Mouse (Mus musculus): Measurements from ENCODE around the gene Lats2. TPM values are rescaled to one million over a fixed set of nuclear protein-coding genes. Genes with fewer than 3 reads are reported as not detected.
A peak's percentile ranks its signal among the peaks of the same experiment; 100 is the strongest.

The Lats2 gene
- polyA plus RNA-seq, 1 experiment from 2014 or later: 8.0 TPM

GRCm38 (mm10) chr14:57707100-57707893 is 50.9 kb downstream of the Lats2 start:
- no peak overlapping the region for H3K4me3 ChIP-seq
- no peaks in the 10 kb centered on the region for H3K36me3 ChIP-seq
- WGBS: 21% methylated on average over 18 of the region's 18 CpGs
- ATAC-seq (replicated peaks): peak; percentile 42; the same call in 1 of the 2 replicates
- H3K4me2 ChIP-seq (replicated peaks): no peak overlapping the region
- H3K4me1 ChIP-seq: peaks cover 18% of the 10 kb centered on the region
- no peak overlapping the region; the same call in 1 of the 2 replicates for H3K9ac ChIP-seq (replicated peaks)
- H3K9me3 ChIP-seq: no peaks in the 10 kb centered on the region
- no peaks in the 10 kb centered on the region for H3K27me3 ChIP-seq
- peak overlapping the region; percentile 60 for H3K27ac ChIP-seq (replicated peaks)

DNA sequence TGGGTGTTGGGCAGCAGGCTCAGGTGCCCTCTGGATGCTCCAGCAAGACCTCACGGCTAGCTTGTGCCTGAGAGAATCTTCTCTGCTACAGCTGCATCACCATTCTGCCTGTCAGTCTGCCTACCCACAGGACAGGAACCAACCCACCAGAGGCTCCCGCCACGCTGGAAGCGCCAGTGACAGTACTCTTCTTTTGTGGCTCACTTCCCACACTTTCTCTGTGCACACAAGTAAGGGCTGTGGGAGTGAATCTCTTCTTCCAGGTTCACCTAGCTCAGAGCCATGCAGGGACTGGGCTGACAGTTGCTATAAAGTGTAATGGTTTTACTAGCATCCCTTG is 51.5 kb downstream of the Lats2 start:
- Histone ChIP-seq H3K4me3 (no peak overlapping the region), H3K27me3 (no peaks in the 10 kb centered on the region), H3K4me2 (replicated peaks) (no peak overlapping the region), H3K36me3 (no peaks in the 10 kb centered on the region), H3K27ac (replicated peaks) (peak overlapping the region; percentile 60; the same call in 1 of the 2 replicates), H3K9ac (replicated peaks) (no peak overlapping the region), H3K9me3 (no peaks in the 10 kb centered on the region), H3K4me1 (peaks cover 21% of the 10 kb centered on the region)
- 73% methylated on average over 4 of the region's 4 CpGs for WGBS
- peak; percentile 23; the same call in 1 of the 2 replicates for ATAC-seq (replicated peaks)

GRCm38 (mm10) chr14:57705759-57706158 is 52.4 kb downstream of the Lats2 start:
- no peak for ATAC-seq (replicated peaks)
- peaks cover 21% of the 10 kb centered on the region for H3K4me1 ChIP-seq
- H3K9ac ChIP-seq (replicated peaks): no peak overlapping the region
- no peak overlapping the region for H3K4me3 ChIP-seq
- no peak overlapping the region for H3K27ac ChIP-seq (replicated peaks)
- no peaks in the 10 kb centered on the region for H3K9me3 ChIP-seq
- H3K27me3 ChIP-seq: no peaks in the 10 kb centered on the region
- no peaks in the 10 kb centered on the region for H3K36me3 ChIP-seq
- H3K4me2 ChIP-seq (replicated peaks): no peak overlapping the region
- WGBS: 94% methylated on average over 4 of the region's 4 CpGs

GRCm38 (mm10) chr14:57705075-57705474 is 53.1 kb downstream of the Lats2 start:
- Histone ChIP-seq H3K4me3 (no peak overlapping the region), H3K9ac (replicated peaks) (no peak overlapping the region), H3K36me3 (no peaks in the 10 kb centered on the region), H3K27me3 (no peaks in the 10 kb centered on the region), H3K9me3 (no peaks in the 10 kb centered on the region), H3K27ac (replicated peaks) (no peak overlapping the region), H3K4me1 (peaks cover 21% of the 10 kb centered on the region), H3K4me2 (replicated peaks) (no peak overlapping the region)
- WGBS: 86% methylated on average over 4 of the region's 4 CpGs
- no peak for ATAC-seq (replicated peaks)

- Histone ChIP-seq H3K9me3 (no peaks in the 10 kb centered on the region), H3K4me1 (peaks cover 7% of the 10 kb centered on the region; the same call in 1 of the 2 replicates), H3K4me2 (replicated peaks) (no peak overlapping the region), H3K27ac (replicated peaks) (peak overlapping the region; percentile 58), H3K4me3 (no peak overlapping the region), H3K9ac (replicated peaks) (no peak overlapping the region), H3K27me3 (no peaks in the 10 kb centered on the region), H3K36me3 (peaks cover 4% of the 10 kb centered on the region; the same call in 1 of the 2 replicates)
- ATAC-seq (replicated peaks): peak; percentile 64
- WGBS: 32% methylated on average over 12 of the region's 12 CpGs
Observed at GRCm38 (mm10) chr14:57701915-57702477, 56.2 kb downstream of the Lats2 start.

- Histone ChIP-seq H3K4me1 (0 out of 2 replicates have a peak, but pooled peaks cover 3% of the 10 kb centered on the region), H3K4me3 (no peak overlapping the region), H3K9ac (replicated peaks) (no peak overlapping the region), H3K4me2 (replicated peaks) (no peak overlapping the region), H3K36me3 (peaks cover 12% of the 10 kb centered on the region; the same call in 1 of the 2 replicates), H3K9me3 (no peaks in the 10 kb centered on the region), H3K27me3 (no peaks in the 10 kb centered on the region), H3K27ac (replicated peaks) (no peak overlapping the region)
- ATAC-seq (replicated peaks): no peak
- 96% methylated on average over 33 of the region's 33 CpGs for WGBS
Observed at GRCm38 (mm10) chr14:57699461-57699970, 58.7 kb downstream of the Lats2 start.

DNA sequence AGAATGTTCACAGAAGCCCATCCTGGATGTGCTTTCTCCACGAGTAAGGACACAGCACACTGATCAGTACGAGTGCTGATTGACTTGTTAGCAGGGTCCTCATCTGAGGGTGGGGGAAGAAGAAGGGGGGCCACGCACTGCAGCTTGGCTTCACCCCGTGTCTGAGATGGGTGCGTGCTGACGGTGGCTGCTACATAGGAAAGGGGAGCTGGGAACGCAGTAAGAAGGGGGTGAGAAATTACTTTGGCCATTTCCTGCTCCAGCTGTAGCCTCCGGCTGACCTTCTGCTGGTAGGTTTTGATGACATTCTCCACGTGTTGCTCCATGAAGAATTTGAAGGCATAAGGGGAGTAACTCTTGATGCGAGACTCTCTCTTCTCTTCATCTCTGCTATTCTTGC is 59.2 kb downstream of the Lats2 start:
- no peak for ATAC-seq (replicated peaks)
- 92% methylated on average over 10 of the region's 10 CpGs for WGBS

DNA sequence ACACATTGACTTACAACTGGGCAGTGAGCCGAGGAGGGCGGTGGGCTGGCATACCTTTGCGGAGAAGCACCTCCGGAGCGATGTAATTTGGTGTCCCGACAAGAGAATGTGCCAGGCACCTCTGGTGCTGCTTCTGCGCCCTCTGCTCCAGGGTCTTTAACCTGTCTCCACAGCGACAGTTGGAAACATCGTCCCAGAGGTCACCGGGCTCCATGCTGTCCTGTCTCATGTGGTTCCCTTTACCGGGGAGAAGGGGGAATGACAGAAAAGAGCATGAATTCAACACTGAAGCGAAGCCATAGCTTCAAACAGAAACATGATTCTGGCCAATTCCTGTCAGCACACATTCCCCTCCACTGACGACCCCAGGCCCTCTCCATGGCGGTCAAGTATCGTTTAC is 62.1 kb downstream of the Lats2 start:
- Histone ChIP-seq H3K9me3 (no peaks in the 10 kb centered on the region), H3K27ac (replicated peaks) (no peak overlapping the region), H3K4me2 (replicated peaks) (no peak overlapping the region), H3K36me3 (peaks cover 17% of the 10 kb centered on the region; the same call in 1 of the 2 replicates), H3K27me3 (no peaks in the 10 kb centered on the region), H3K4me1 (no peaks in the 10 kb centered on the region), H3K4me3 (no peak overlapping the region), H3K9ac (replicated peaks) (no peak overlapping the region)
- WGBS: 91% methylated on average over 15 of the region's 15 CpGs
- no peak for ATAC-seq (replicated peaks)

More for the DNA sequence above, 59.2 kb downstream of the Lats2 start:
- Histone ChIP-seq H3K27me3 (no peaks in the 10 kb centered on the region), H3K4me2 (replicated peaks) (no peak overlapping the region), H3K4me3 (no peak overlapping the region), H3K9me3 (no peaks in the 10 kb centered on the region), H3K36me3 (peaks cover 14% of the 10 kb centered on the region; the same call in 1 of the 2 replicates), H3K9ac (replicated peaks) (no peak overlapping the region), H3K27ac (replicated peaks) (no peak overlapping the region), H3K4me1 (0 out of 2 replicates have a peak, but pooled peaks cover 3% of the 10 kb centered on the region)

DNA sequence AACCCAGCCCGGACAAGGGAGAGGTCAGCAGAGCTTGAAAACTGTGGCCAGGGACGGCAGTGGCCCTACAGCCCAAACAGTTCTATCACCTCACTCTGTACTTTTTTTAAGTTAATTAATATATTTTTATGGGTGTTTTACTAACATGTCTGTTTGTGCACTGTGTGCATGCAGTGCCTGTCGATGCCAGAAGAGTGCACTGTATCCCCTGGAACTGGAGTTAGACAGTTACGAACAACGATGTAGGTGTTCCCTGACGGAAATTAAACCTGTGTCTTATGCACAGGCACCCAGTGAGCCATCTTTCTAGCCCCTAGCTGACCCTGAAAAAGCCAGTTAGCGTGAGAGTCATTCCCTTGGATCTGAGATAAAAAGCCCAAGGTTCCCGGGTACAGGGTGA is 62.6 kb downstream of the Lats2 start:
- Histone ChIP-seq H3K4me1 (no peaks in the 10 kb centered on the region), H3K4me3 (no peak overlapping the region), H3K27ac (replicated peaks) (no peak overlapping the region), H3K27me3 (no peaks in the 10 kb centered on the region), H3K9me3 (no peaks in the 10 kb centered on the region), H3K36me3 (peaks cover 17% of the 10 kb centered on the region; the same call in 1 of the 2 replicates), H3K4me2 (replicated peaks) (no peak overlapping the region), H3K9ac (replicated peaks) (no peak overlapping the region)
- 86% methylated on average over 8 of the region's 8 CpGs for WGBS
- no peak for ATAC-seq (replicated peaks)

DNA sequence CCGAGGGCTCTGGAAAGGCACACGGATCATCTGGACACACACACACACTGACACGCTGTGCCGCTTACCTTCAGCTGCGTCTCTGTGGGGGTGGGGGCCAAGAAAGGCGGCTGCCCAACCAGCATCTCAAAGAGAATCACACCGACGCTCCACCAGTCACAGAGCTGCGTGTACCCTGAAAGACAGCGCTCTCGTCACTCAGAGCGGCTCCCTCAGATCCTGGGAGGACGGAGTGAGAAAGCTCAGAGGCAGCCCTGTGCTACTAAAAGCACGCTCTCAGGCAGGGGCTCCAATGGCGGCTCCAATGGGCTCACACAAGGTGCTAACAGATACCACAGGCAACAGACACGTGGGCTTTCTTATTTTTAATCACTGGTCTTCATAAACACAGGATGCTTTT is 63.9 kb downstream of the Lats2 start:
- 85% methylated on average over 16 of the region's 16 CpGs for WGBS
- H3K27me3 ChIP-seq: no peaks in the 10 kb centered on the region
- ATAC-seq (replicated peaks): no peak
- H3K9ac ChIP-seq (replicated peaks): no peak overlapping the region
- no peaks in the 10 kb centered on the region for H3K4me1 ChIP-seq
- no peaks in the 10 kb centered on the region for H3K9me3 ChIP-seq
- no peak overlapping the region for H3K4me3 ChIP-seq
- H3K36me3 ChIP-seq: peaks cover 14% of the 10 kb centered on the region; the same call in 1 of the 2 replicates
- no peak overlapping the region for H3K4me2 ChIP-seq (replicated peaks)
- no peak overlapping the region for H3K27ac ChIP-seq (replicated peaks)

GRCm38 (mm10) chr14:57692517-57693130 is 65.6 kb downstream of the Lats2 start:
- H3K27ac ChIP-seq (replicated peaks): no peak overlapping the region
- H3K9me3 ChIP-seq: no peaks in the 10 kb centered on the region
- H3K4me1 ChIP-seq: no peaks in the 10 kb centered on the region
- no peak overlapping the region for H3K4me2 ChIP-seq (replicated peaks)
- peaks cover 13% of the 10 kb centered on the region; the same call in 1 of the 2 replicates for H3K36me3 ChIP-seq
- ATAC-seq (replicated peaks): no peak
- H3K4me3 ChIP-seq: no peak overlapping the region
- WGBS: 94% methylated on average over 17 of the region's 17 CpGs
- H3K9ac ChIP-seq (replicated peaks): no peak overlapping the region
- no peaks in the 10 kb centered on the region for H3K27me3 ChIP-seq

- H3K36me3 ChIP-seq: peaks cover 13% of the 10 kb centered on the region; the same call in 1 of the 2 replicates
- no peaks in the 10 kb centered on the region for H3K27me3 ChIP-seq
- WGBS: 95% methylated on average over 24 of the region's 24 CpGs
- no peaks in the 10 kb centered on the region for H3K9me3 ChIP-seq
- H3K4me3 ChIP-seq: no peak overlapping the region
- no peak overlapping the region for H3K4me2 ChIP-seq (replicated peaks)
- no peak overlapping the region for H3K9ac ChIP-seq (replicated peaks)
- no peak overlapping the region for H3K27ac ChIP-seq (replicated peaks)
- no peaks in the 10 kb centered on the region for H3K4me1 ChIP-seq
- no peak for ATAC-seq (replicated peaks)
Observed at GRCm38 (mm10) chr14:57691316-57691715, 66.9 kb downstream of the Lats2 start.
